Mouse (Mus musculus) hindbrain, embryonic 13.5 days (tissue): ENCODE data around the gene Nell1. TPM values are rescaled to one million over a fixed set of nuclear protein-coding genes. Genes with fewer than 3 reads are reported as not detected.
"Not testable (repeated sequence)": the region's sequence is repeated elsewhere in the genome, so short reads cannot be mapped to it uniquely, and the experiment has no call there.

Source experiments
- ATAC-seq: fragments of 200-750 bp; cut with Nextera tagmentation; 2 replicates; pipeline ENCODE4 v1.8.0; 2017; ENCODE audit warnings: moderate TSS enrichment; ENCODE audit not compliant: low FRiP score
- H3K27ac ChIP-seq: fragments of 300-500 bp; sonication (generic); 2 replicates; pipeline ENCODE4 v1.5.1; 2015; ENCODE audit warnings: inconsistent platforms, mild to moderate bottlenecking, moderate library complexity
- H3K27me3 ChIP-seq: fragments of 300-500 bp; sonication (generic); 2 replicates; pipeline ENCODE4 v1.6.1; 2015; ENCODE audit warnings: mild to moderate bottlenecking, inconsistent platforms
- H3K36me3 ChIP-seq: fragments of 300-500 bp; sonication (generic); 2 replicates; pipeline ENCODE4 v1.6.1; 2015; ENCODE audit warnings: mild to moderate bottlenecking, inconsistent platforms
- H3K4me1 ChIP-seq: fragments of 300-500 bp; sonication (generic); replicated peaks from 2 replicates; pipeline ENCODE4 v1.6.1; 2015; ENCODE audit warnings: inconsistent platforms
- H3K4me2 ChIP-seq: fragments of 300-500 bp; sonication (generic); 2 replicates; pipeline ENCODE4 v1.6.1; 2015; ENCODE audit warnings: inconsistent platforms, mild to moderate bottlenecking, moderate library complexity
- H3K4me3 ChIP-seq: fragments of 300-500 bp; sonication (generic); 2 replicates; pipeline ENCODE4 v1.5.1; 2015; ENCODE audit warnings: mild to moderate bottlenecking, inconsistent platforms
- H3K9ac ChIP-seq: fragments of 300-500 bp; sonication (generic); 2 replicates; pipeline ENCODE4 v1.6.1; 2015; ENCODE audit warnings: mild to moderate bottlenecking, inconsistent platforms
- H3K9me3 ChIP-seq: fragments of 300-500 bp; sonication (generic); 2 replicates; pipeline ENCODE4 v1.6.1; 2016; ENCODE audit warnings: inconsistent platforms
- WGBS: fragments of 180-500 bp; shearing (Covaris S2); methylation state at CpG from one replicate; pipeline ENCODE4 v1.1.7; 2015; 5-methylcytosine and 5-hydroxymethylcytosine counted together
- polyA plus RNA-seq: library from polyadenylated mRNA; unstranded; fragments of >200 nt; fragmentation: Nextera tagmentation; extraction: Ambion mirVana; gene quantifications from 2 replicates; pipeline ENCODE4 v1.2.1, GENCODE M21; 2015

Nell1 gene
- 15.7 and 16.4 TPM in 2 replicates for polyA plus RNA-seq

DNA sequence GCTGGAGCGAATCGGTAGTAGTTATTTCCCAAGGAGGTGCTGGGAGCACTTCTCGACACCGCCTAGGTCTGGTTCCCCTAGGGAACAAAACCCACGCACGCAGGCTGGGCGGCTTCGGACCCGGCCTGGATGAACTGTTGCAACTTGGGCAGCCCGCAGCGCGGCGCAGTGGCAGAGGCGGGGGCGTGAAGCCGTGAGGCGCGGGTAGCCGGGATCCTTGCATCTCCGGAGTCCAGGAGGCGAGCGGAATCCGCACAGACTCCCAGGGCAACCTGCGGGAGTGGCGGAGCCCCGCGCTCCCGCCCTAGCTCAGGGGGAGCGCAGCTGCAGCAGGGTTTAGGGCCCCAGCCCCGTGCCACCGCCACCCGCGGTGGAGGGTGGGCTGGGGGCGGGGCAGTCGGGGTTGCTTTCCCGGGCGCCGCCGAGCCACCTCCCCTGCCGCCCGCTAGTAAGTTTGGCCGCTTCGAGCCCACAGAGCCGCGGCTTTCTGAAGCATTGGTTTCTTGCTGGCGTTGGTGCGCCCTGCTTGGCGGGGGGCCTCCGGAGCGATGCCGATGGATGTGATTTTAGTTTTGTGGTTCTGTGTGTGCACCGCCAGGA lies at the start of gene Nell1:
TSS of gene Nell1 (plus strand) at position 24 of the 600 bp plus-strand sequence.
- Histone ChIP-seq H3K36me3 (no peaks in the 10 kb centered on the region), H3K9ac (peak within 1 kb of the TSS; percentile 75), H3K4me3 (peak within 1 kb of the TSS; percentile 56), H3K27ac (peak within 1 kb of the TSS; percentile 62), H3K4me1 (peaks cover 23% of the 10 kb centered on the region), H3K27me3 (peaks cover 75% of the 10 kb centered on the region), H3K4me2 (peak within 1 kb of the TSS; percentile 92), H3K9me3 (no peaks in the 10 kb centered on the region)
- peak; percentile 65 for ATAC-seq
- WGBS, result under 1% methylated on average over 52 of the region's 52 CpGs

DNA sequence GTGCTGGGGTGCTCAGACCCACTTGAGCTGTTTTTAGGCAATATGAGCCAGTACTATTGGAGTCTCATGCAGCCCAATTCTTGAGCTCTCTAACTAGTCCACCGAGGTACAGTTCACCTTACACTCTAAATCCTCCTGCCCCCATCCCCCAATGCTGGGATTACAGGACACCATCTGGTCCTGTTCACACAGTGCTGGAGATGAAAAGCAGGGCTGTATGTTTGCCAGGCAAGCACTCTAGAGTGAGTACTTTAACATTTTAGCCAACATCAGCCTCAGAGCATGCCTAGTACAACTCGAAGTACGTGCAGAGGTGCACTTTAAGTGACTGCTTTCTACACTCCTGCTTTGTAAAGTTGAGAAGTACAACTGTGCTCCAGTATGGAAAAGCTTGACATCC lies 46.1 kb upstream of the Nell1 start:
- H3K27ac ChIP-seq, result no peak overlapping the region
- 84% methylated on average over 3 of the region's 3 CpGs for WGBS
- H3K36me3 ChIP-seq, result peaks cover 15% of the 10 kb centered on the region

DNA sequence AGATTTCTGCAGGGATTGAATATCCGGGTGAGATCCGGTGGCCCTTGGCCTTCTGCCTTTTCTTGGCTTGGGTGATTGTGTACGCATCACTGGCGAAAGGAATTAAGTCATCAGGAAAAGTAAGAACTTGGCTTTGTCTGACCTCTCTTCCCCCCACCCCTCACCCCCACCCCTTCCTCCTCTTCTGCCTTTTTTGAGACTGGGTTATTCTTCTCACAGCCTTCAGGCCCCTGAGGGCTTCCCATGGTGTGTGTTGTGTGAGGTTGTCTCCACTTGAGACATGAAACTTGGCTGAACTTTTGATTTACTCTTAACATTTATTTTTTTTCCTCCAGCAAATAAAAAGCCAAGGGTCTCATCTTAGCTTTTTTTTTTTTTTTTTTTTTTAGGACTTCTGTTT lies 44.7 kb upstream of the Nell1 start:
- WGBS, result 37% methylated on average over 4 of the region's 4 CpGs
- ATAC-seq, result no peak
- H3K27me3 ChIP-seq, result peaks cover 8% of the 10 kb centered on the region; the same call in 1 of the 2 replicates

More for the DNA sequence above, 46.1 kb upstream of the Nell1 start:
- Histone ChIP-seq H3K4me3 (no peak overlapping the region), H3K9me3 (no peaks in the 10 kb centered on the region), H3K27me3 (peaks cover 14% of the 10 kb centered on the region; the same call in 1 of the 2 replicates), H3K4me2 (no peak overlapping the region), H3K4me1 (peaks cover 3% of the 10 kb centered on the region; the same call in 1 of the 2 replicates), H3K9ac (no peak overlapping the region)
- no peak for ATAC-seq

DNA sequence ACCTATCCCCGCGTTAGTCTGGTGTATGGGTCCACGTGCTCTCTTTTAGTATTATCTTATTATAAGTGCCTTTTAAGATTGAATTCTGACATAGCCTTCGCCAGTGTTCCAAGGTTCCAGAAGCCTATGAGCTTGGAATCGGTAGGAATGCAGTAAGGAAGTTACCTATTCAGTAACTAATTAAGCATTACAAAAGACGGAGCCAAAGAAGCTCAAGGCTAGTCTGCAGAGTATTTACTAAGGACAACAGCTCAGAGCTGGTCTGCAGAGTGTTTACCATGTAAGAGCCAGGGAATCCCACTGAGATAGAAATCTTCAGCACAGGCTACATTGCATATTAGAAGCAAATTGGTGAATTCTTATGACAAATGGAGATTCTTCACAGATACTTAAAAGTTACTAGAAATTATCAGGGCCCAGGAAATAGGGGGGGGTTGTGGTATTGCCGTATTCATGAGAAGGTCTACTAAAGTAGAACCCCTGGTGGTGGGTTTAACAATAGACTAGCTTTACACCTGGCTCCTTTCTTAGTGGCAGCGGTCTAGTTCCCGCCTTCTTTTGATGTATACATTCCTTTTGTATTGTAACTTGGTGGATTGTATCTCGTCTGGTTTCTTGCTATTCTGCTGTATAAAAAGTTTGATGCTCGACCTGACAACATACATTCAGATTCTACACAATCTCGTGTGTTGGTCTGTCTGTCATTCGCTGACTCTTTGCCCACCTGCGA lies 41.1 kb upstream of the Nell1 start:
- not testable (repeated sequence) for H3K9me3 ChIP-seq, H3K9ac ChIP-seq, H3K4me1 ChIP-seq, H3K4me2 ChIP-seq, H3K4me3 ChIP-seq, H3K27ac ChIP-seq, H3K27me3 ChIP-seq, ATAC-seq
- WGBS, result 85% methylated on average over 14 of the region's 14 CpGs
- H3K36me3 ChIP-seq, result peaks cover 31% of the 10 kb centered on the region

More for the DNA sequence above, 44.7 kb upstream of the Nell1 start:
- H3K4me2 ChIP-seq, result no peak overlapping the region
- no peaks in the 10 kb centered on the region for H3K9me3 ChIP-seq
- no peak overlapping the region for H3K4me3 ChIP-seq
- peaks cover 19% of the 10 kb centered on the region for H3K36me3 ChIP-seq
- no peaks in the 10 kb centered on the region for H3K4me1 ChIP-seq
- H3K9ac ChIP-seq, result no peak overlapping the region
- H3K27ac ChIP-seq, result no peak overlapping the region

DNA sequence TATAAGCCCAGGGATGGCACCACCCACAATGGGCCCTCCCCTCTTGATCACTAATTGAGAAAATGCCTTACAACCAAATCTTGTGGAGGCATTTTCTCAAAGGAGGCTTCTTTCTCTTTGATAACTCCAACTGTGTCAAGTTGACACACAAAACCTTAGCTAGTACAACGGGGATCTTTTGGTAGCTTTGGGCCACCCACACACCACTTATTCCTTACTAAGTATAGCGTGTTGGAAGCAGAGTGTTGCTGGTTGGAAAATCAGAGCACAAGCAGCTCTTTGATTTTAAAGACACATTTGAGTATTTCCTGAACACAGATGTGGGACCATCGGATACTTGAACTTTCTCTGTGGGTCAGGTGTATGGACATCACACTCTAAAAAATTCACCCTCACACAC lies 37.8 kb upstream of the Nell1 start:
- Histone ChIP-seq H3K27ac (no peak overlapping the region), H3K9me3 (no peaks in the 10 kb centered on the region), H3K4me2 (no peak overlapping the region), H3K9ac (no peak overlapping the region), H3K4me3 (no peak overlapping the region), H3K27me3 (0 out of 2 replicates have a peak, but pooled peaks cover 2% of the 10 kb centered on the region), H3K36me3 (peaks cover 31% of the 10 kb centered on the region), H3K4me1 (no peaks in the 10 kb centered on the region)
- 93% methylated on average over 3 of the region's 3 CpGs for WGBS
- no peak for ATAC-seq

DNA sequence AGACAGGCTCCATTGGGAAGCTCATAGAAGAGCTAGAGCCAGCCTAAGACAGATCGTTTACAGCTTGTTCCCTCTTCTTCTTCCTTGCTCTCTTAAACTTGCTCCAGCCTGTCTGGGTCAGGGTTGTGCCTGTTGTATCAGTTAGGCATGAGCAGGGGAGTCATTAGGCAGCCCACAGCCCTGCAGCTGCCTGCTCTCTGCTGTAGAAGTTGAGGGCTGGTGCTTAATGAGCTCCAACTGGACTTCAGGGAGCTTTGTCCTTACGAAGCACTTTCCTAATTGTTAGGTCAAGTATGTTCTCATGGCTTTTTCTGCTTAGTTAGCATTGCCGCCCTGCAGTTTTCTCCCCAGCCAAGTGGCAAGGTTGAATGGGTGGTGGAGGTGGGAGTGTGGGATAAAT lies 32.6 kb upstream of the Nell1 start:
- H3K9ac ChIP-seq, result no peak overlapping the region
- 79% methylated on average over 3 of the region's 3 CpGs for WGBS
- ATAC-seq, result no peak; the same call in 1 of the 2 replicates

DNA sequence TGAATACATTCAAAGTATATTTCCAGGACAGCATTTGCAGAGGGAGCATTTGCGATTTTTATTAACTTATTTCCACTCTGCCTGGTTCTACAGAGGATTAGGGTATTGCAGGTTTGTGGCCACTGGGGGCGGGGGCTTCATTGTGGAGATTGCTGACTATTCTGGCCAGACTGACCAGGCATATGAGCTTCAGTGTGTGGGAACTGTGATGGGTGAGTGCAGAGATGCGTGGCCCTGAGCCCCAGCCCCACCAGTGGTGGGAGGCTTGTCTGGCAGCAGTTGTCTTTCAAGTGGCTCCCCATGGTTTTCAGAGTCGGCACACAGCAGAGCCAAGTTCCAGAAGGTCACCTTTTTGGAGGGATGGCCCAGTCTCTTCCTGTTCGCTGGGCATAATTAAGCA lies 32.2 kb upstream of the Nell1 start:
- Histone ChIP-seq H3K36me3 (peaks cover 38% of the 10 kb centered on the region), H3K4me2 (no peak overlapping the region), H3K4me3 (no peak overlapping the region), H3K27ac (no peak overlapping the region), H3K9ac (no peak overlapping the region), H3K4me1 (no peaks in the 10 kb centered on the region), H3K9me3 (no peaks in the 10 kb centered on the region), H3K27me3 (no peaks in the 10 kb centered on the region)
- 64% methylated on average over 5 of the region's 5 CpGs for WGBS
- ATAC-seq, result no peak

More for the DNA sequence above, 32.6 kb upstream of the Nell1 start:
- H3K4me1 ChIP-seq, result no peaks in the 10 kb centered on the region
- H3K27me3 ChIP-seq, result no peaks in the 10 kb centered on the region
- H3K4me3 ChIP-seq, result no peak overlapping the region
- H3K4me2 ChIP-seq, result no peak overlapping the region
- H3K27ac ChIP-seq, result no peak overlapping the region
- no peaks in the 10 kb centered on the region for H3K9me3 ChIP-seq
- peaks cover 35% of the 10 kb centered on the region for H3K36me3 ChIP-seq

DNA sequence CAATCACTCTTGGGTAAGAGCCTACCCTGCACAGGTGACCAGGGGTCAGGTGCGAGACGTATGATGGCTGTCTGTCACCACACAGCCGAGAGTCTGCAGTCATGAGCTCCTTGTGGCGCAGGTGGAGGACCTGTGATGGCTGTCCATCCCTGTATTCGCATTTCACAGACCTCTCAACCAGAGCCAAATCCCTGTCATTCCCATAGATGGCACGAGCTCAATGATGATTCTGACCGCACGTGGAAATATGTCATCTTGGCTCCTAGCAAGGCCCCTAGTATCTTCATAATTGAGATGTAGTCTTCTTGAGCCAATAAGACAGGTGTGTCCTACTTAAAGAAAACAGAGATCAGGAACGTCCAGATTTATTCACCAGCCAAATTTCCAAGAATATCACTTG lies 28.0 kb upstream of the Nell1 start:
- Histone ChIP-seq H3K9me3 (no peaks in the 10 kb centered on the region), H3K4me3 (no peak overlapping the region), H3K27me3 (0 out of 2 replicates have a peak, but pooled peaks cover 5% of the 10 kb centered on the region), H3K4me2 (no peak overlapping the region), H3K27ac (no peak overlapping the region), H3K36me3 (peaks cover 43% of the 10 kb centered on the region), H3K4me1 (no peaks in the 10 kb centered on the region), H3K9ac (no peak overlapping the region)
- ATAC-seq, result no peak
- WGBS, result 92% methylated on average over 9 of the region's 9 CpGs

DNA sequence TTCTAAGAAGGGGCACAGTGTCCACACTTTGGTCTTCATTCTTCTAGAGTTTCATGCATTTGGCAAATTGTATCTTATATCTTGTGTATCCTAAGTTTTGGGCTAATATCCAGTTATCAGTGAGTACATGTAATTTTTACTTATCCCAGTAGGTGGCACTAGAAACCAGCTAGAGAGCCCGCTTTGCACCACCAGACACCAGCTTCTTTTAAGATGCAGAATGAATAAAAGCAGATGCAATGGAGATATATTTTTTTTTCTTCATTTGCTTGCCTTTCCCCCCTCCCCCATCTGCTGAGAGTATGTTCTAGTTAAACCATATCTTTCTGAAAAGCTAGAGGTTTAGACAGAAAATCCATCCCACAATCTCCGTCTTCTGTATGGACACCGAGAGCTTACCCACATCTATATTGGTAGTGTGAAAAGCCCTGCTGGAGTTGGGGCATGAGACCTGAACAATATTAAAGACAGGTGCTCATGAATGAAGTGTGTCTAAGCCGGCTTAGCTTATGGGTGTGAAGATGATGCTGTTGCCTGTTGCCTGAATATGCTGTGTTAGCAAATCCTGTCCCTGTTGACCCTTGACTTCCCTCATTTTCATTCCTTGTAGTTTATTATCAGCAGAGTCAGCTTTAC lies 21.0 kb upstream of the Nell1 start:
- Histone ChIP-seq H3K27me3 (0 out of 2 replicates have a peak, but pooled peaks cover 5% of the 10 kb centered on the region), H3K4me3 (no peak overlapping the region), H3K9me3 (no peaks in the 10 kb centered on the region), H3K36me3 (peaks cover 16% of the 10 kb centered on the region), H3K4me2 (no peak overlapping the region), H3K4me1 (0 out of 2 replicates have a peak, but pooled peaks cover 7% of the 10 kb centered on the region), H3K27ac (no peak overlapping the region), H3K9ac (no peak overlapping the region)
- no peak for ATAC-seq
- WGBS, result 53% methylated on average over 4 of the region's 4 CpGs

DNA sequence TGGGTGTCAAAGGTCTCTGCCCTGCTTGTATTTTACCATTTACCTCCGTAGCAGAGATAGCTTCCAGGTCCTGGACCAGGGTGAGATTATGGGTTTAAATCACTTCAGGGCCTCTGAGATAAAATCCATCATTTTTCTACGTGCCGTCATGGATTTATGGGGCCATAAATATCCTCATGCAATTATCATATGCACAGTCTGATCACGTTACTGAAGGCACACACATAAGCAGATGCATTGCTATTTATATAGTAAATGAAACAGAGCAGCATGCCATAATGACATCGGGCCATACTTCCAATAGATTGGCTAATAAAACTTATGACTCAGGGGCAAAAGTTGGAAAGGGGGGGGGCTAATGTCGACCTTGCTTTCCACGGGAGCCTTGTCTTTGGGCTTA lies 19.8 kb upstream of the Nell1 start:
- H3K27ac ChIP-seq, result no peak overlapping the region; the same call in 1 of the 2 replicates
- H3K9me3 ChIP-seq, result no peaks in the 10 kb centered on the region
- no peak overlapping the region for H3K4me3 ChIP-seq
- 0 out of 2 replicates have a peak, but pooled peaks cover 5% of the 10 kb centered on the region for H3K27me3 ChIP-seq
- H3K4me2 ChIP-seq, result no peak overlapping the region
- 65% methylated on average over 7 of the region's 7 CpGs for WGBS
- H3K9ac ChIP-seq, result no peak overlapping the region
- peaks cover 17% of the 10 kb centered on the region for H3K36me3 ChIP-seq
- H3K4me1 ChIP-seq, result 0 out of 2 replicates have a peak, but pooled peaks cover 7% of the 10 kb centered on the region
- ATAC-seq, result no peak

DNA sequence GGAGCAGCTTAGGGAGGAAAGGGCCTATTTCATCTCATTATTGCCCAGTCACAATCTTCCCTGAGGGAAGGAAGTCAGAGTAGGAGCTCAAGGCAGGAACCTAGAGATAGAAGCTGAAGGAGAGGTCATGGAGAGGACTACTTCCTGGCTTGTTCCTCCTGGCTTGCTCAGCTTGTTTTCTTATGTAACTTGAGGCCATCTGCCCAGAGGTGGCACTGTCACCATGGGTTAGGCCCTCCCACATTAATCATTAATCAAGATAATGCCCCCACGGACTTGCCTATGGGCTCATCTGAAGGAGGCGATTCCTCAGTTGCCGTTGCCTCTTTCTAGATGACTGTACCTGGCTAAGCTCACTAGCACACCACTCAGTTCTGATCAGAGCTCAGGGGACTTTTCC lies 17.5 kb upstream of the Nell1 start:
- WGBS, result 72% methylated on average over 3 of the region's 3 CpGs
- Histone ChIP-seq H3K4me2 (no peak overlapping the region), H3K4me1 (0 out of 2 replicates have a peak, but pooled peaks cover 7% of the 10 kb centered on the region), H3K4me3 (no peak overlapping the region), H3K27me3 (no peaks in the 10 kb centered on the region), H3K9ac (no peak overlapping the region), H3K27ac (no peak overlapping the region), H3K36me3 (peaks cover 3% of the 10 kb centered on the region), H3K9me3 (no peaks in the 10 kb centered on the region)
- ATAC-seq, result no peak

DNA sequence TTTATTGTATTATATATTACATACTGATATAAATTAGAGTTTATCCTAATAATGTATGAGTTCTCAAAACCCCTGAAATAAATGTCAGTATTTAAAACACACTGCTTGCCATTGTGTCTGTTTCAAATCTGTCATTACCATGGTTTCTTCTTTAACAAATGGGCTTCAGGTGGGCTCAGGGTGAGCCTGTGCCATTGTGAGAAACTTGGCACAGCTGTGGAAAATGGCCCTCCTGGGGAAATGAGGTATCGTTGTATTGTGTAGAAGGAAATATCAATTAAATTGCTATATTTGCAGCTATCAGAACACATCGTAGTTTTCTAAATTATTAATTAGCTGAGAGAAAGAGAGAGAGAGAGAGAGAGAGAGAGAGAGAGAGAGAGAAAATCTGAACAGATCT lies 10.9 kb upstream of the Nell1 start:
- Histone ChIP-seq H3K4me1 (peaks cover 4% of the 10 kb centered on the region), H3K36me3 (peaks cover 2% of the 10 kb centered on the region; the same call in 1 of the 2 replicates), H3K9me3 (no peaks in the 10 kb centered on the region), H3K27ac (no peak overlapping the region), H3K9ac (no peak overlapping the region), H3K4me3 (no peak overlapping the region), H3K4me2 (no peak overlapping the region), H3K27me3 (no peaks in the 10 kb centered on the region)
- ATAC-seq, result no peak
- WGBS, result 41% methylated on average over 2 of the region's 2 CpGs
